Mouse (Mus musculus) 416B (cell line): ENCODE measurements around the gene Tomm7.
"Not testable (repeated sequence)": the region's sequence is repeated elsewhere in the genome, so short reads cannot be mapped to it uniquely, and the experiment has no call there.

Source experiments
- DNase-seq: peaks from one replicate; pipeline ENCODE4 v3.0.0; 2011; ENCODE audit warnings: low read depth

Gene Tomm7

GRCm38 (mm10) chr5:23843674-23844530 is at the start of gene Tomm7:
Gene Tomm7, minus strand, starts transcription at chr5:23844161.
- DNase-seq = peak; percentile 97

GRCm38 (mm10) chr5:23893156-23893863 is 49.3 kb upstream of the Tomm7 start:
- peak; percentile 16 for DNase-seq

GRCm38 (mm10) chr5:23890734-23891133 is 46.8 kb upstream of the Tomm7 start:
- peak; percentile 73 for DNase-seq

GRCm38 (mm10) chr5:23889461-23889860 is 45.5 kb upstream of the Tomm7 start:
- no peak for DNase-seq

GRCm38 (mm10) chr5:23887111-23887510 is 43.1 kb upstream of the Tomm7 start:
- peak; percentile 90 for DNase-seq

GRCm38 (mm10) chr5:23874457-23874856 is 30.5 kb upstream of the Tomm7 start:
- DNase-seq = no peak

GRCm38 (mm10) chr5:23872586-23872985 is 28.6 kb upstream of the Tomm7 start:
- no peak for DNase-seq

GRCm38 (mm10) chr5:23871323-23871722 is 27.4 kb upstream of the Tomm7 start:
- DNase-seq = not testable (repeated sequence)

- no peak for DNase-seq
These were observed 22.0 kb upstream of the Tomm7 start for GRCm38 (mm10) chr5:23865941-23866340.

GRCm38 (mm10) chr5:23864054-23864965 is 20.3 kb upstream of the Tomm7 start:
- DNase-seq = no peak

- no peak for DNase-seq
These were observed 19.4 kb upstream of the Tomm7 start for GRCm38 (mm10) chr5:23863166-23864053.

GRCm38 (mm10) chr5:23862291-23862690 is 18.3 kb upstream of the Tomm7 start:
- DNase-seq = no peak

- no peak for DNase-seq
These were observed 17.8 kb upstream of the Tomm7 start for GRCm38 (mm10) chr5:23861721-23862120.

- no peak for DNase-seq
These were observed 15.9 kb upstream of the Tomm7 start for GRCm38 (mm10) chr5:23859896-23860295.

GRCm38 (mm10) chr5:23859087-23859718 is 15.2 kb upstream of the Tomm7 start:
- no peak for DNase-seq

GRCm38 (mm10) chr5:23858643-23859042 is 14.7 kb upstream of the Tomm7 start:
- no peak for DNase-seq

GRCm38 (mm10) chr5:23858001-23858400 is 14.0 kb upstream of the Tomm7 start:
- DNase-seq = no peak

GRCm38 (mm10) chr5:23857189-23857588 is 13.2 kb upstream of the Tomm7 start:
- DNase-seq = no peak

GRCm38 (mm10) chr5:23856164-23856563 is 12.2 kb upstream of the Tomm7 start:
- no peak for DNase-seq

GRCm38 (mm10) chr5:23855484-23855883 is 11.5 kb upstream of the Tomm7 start:
- DNase-seq = no peak

GRCm38 (mm10) chr5:23852916-23853315 is 9.0 kb upstream of the Tomm7 start:
- DNase-seq = peak; percentile 43
